Mouse (Mus musculus) midbrain, postnatal 0 days (tissue): ENCODE measurements around the gene Pla2g3. TPM values are rescaled to one million over a fixed set of nuclear protein-coding genes. Genes with fewer than 3 reads are reported as not detected.

Experiments used
- ATAC-seq: fragments of 200-750 bp; cut with Nextera tagmentation; 2 replicates; pipeline ENCODE4 v1.8.0; 2017; ENCODE audit warnings: moderate number of reproducible peaks, mild to moderate bottlenecking, moderate TSS enrichment, moderate library complexity; ENCODE audit not compliant: low FRiP score
- DNase-seq: peaks from one replicate; pipeline ENCODE4 v3.0.0-alpha.2; 2015; ENCODE audit warnings: low spot score
- H3K27ac ChIP-seq: fragments of 300-500 bp; sonication (generic); 2 replicates; pipeline ENCODE4 v1.5.1; 2014; ENCODE audit warnings: low read depth, mild to moderate bottlenecking, low read length, mixed read lengths
- H3K27me3 ChIP-seq: fragments of 300-500 bp; sonication (generic); 2 replicates; pipeline ENCODE4 v1.6.1; 2014; ENCODE audit warnings: low read length, control low read depth, mixed read lengths; ENCODE audit not compliant: insufficient read depth
- H3K36me3 ChIP-seq: fragments of 300-500 bp; sonication (generic); 2 replicates; pipeline ENCODE4 v1.6.1; 2014; ENCODE audit warnings: low read length, control low read depth, mixed read lengths; ENCODE audit not compliant: insufficient read depth
- H3K4me1 ChIP-seq: fragments of 300-500 bp; sonication (generic); 2 replicates; pipeline ENCODE4 v1.6.1; 2014; ENCODE audit warnings: mild to moderate bottlenecking, control low read depth, antibody characterized with exemption, low read length, mixed read lengths; ENCODE audit not compliant: insufficient read depth
- H3K4me2 ChIP-seq: fragments of 300-500 bp; sonication (generic); 2 replicates; pipeline ENCODE4 v1.6.1; 2014; ENCODE audit warnings: low read depth, mild to moderate bottlenecking, low read length, mixed read lengths; ENCODE audit not compliant: poor library complexity, severe bottlenecking
- H3K4me3 ChIP-seq: fragments of 300-500 bp; sonication (generic); 2 replicates; pipeline ENCODE4 v1.5.1; 2014; ENCODE audit warnings: low read depth, mild to moderate bottlenecking, low read length, moderate library complexity
- H3K9ac ChIP-seq: fragments of 300-500 bp; sonication (generic); replicated peaks from 2 replicates; pipeline ENCODE4 v1.6.1; 2014; ENCODE audit warnings: mild to moderate bottlenecking, low read length, moderate library complexity, mixed read lengths; ENCODE audit not compliant: poor library complexity, severe bottlenecking
- H3K9me3 ChIP-seq: fragments of 300-500 bp; sonication (generic); 2 replicates; pipeline ENCODE4 v1.6.1; 2016; ENCODE audit warnings: low read length, control low read depth
- CTCF ChIP-seq: IDR thresholded peaks from 2 replicates; pipeline ENCODE4 v1.5.1; 2016; ENCODE audit warnings: antibody characterized with exemption, mild to moderate bottlenecking
- WGBS: fragments of 180-500 bp; shearing (Covaris S2); extraction: QIAGEN DNeasy Blood & Tissue Kit; methylation state at CpG from one replicate; pipeline ENCODE4 v1.1.7; 2014; 5-methylcytosine and 5-hydroxymethylcytosine counted together
- polyA plus RNA-seq: library from polyadenylated mRNA; unstranded; fragments of >200 nt; fragmentation: Nextera tagmentation; extraction: Ambion mirVana; gene quantifications from 2 replicates; pipeline ENCODE4 v1.2.1, GENCODE M21; 2015
- total RNA-seq: library from RNA; depleted of rRNA; stranded (reverse); fragments of >200 nt; gene quantifications from 2 replicates; pipeline ENCODE4 v1.2.3, GENCODE M21; 2014

The Pla2g3 gene
- total and polyA plus RNA-seq, 2 experiments from 2014 or later = 15.4 to 33.1 TPM

- Histone ChIP-seq H3K4me2 (peak overlapping the region; percentile 95), H3K9ac (peak overlapping the region; percentile 57), H3K36me3 (no peaks in the 10 kb centered on the region), H3K4me1 (peaks cover 5% of the 10 kb centered on the region), H3K27ac (0 out of 2 replicates have a peak overlapping the region, but pooled peaks have one; percentile 2), H3K4me3 (peak overlapping the region; percentile 45), H3K27me3 (no peaks in the 10 kb centered on the region), H3K9me3 (no peaks in the 10 kb centered on the region)
- ATAC-seq (no peak), DNase-seq (no peak)
- 46% methylated on average over 5 of the region's 5 CpGs for WGBS
- no peak for TF ChIP-seq CTCF
These were observed 48.0 kb downstream of the Pla2g3 start for GRCm38 (mm10) chr11:3536082-3536481.

- H3K36me3 ChIP-seq = no peaks in the 10 kb centered on the region
- H3K4me1 ChIP-seq = peaks cover 5% of the 10 kb centered on the region
- no peak overlapping the region for H3K27ac ChIP-seq
- DNase-seq (no peak), ATAC-seq (no peak)
- H3K4me3 ChIP-seq = no peak overlapping the region
- no peaks in the 10 kb centered on the region for H3K9me3 ChIP-seq
- TF ChIP-seq CTCF = no peak
- WGBS = 96% methylated on average over 5 of the region's 5 CpGs
- H3K27me3 ChIP-seq = no peaks in the 10 kb centered on the region
- H3K4me2 ChIP-seq = no peak overlapping the region
- no peak overlapping the region for H3K9ac ChIP-seq
These were observed 48.8 kb downstream of the Pla2g3 start for GRCm38 (mm10) chr11:3536745-3537333.

GRCm38 (mm10) chr11:3537711-3538110, 49.6 kb downstream of the Pla2g3 start:
- 95% methylated on average over 3 of the region's 3 CpGs for WGBS
- Histone ChIP-seq H3K9me3 (no peaks in the 10 kb centered on the region), H3K4me1 (peaks cover 5% of the 10 kb centered on the region), H3K9ac (no peak overlapping the region), H3K27ac (no peak overlapping the region), H3K36me3 (no peaks in the 10 kb centered on the region), H3K27me3 (no peaks in the 10 kb centered on the region), H3K4me2 (peak overlapping the region; percentile 72; the same call in 1 of the 2 replicates), H3K4me3 (no peak overlapping the region)
- DNase-seq = no peak
- ATAC-seq = no peak
- TF ChIP-seq CTCF = peak; percentile 6; the same call in 1 of the 2 replicates

DNA sequence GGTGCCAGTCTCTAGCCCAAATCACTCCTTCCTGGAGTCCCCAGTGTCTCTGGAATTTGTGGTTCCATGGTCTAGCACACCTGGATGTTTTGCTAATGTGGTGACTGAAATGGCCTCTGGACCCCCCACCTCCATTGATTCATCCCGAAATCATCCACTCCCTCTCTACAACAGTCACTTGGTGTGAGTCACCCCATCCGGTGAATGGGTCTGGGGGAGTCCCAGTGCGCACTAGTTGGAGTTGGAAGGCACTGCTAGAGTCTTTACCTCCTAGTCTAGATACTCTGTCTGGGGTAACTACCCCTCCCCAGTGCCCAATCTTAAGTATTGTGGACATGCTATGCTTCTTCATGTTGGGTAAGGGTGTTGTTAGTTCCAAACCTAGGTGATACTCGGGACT, 50.3 kb downstream of the Pla2g3 start:
- TF ChIP-seq CTCF = no peak
- no peaks in the 10 kb centered on the region for H3K36me3 ChIP-seq
- H3K4me2 ChIP-seq = peak overlapping the region; percentile 72
- no peaks in the 10 kb centered on the region for H3K27me3 ChIP-seq
- H3K4me1 ChIP-seq = peaks cover 5% of the 10 kb centered on the region
- H3K4me3 ChIP-seq = peak overlapping the region; percentile 46; the same call in 1 of the 2 replicates
- DNase-seq = no peak
- H3K9me3 ChIP-seq = no peaks in the 10 kb centered on the region
- no peak overlapping the region for H3K27ac ChIP-seq
- WGBS = 62% methylated on average over 4 of the region's 4 CpGs
- H3K9ac ChIP-seq = no peak overlapping the region
- no peak for ATAC-seq

DNA sequence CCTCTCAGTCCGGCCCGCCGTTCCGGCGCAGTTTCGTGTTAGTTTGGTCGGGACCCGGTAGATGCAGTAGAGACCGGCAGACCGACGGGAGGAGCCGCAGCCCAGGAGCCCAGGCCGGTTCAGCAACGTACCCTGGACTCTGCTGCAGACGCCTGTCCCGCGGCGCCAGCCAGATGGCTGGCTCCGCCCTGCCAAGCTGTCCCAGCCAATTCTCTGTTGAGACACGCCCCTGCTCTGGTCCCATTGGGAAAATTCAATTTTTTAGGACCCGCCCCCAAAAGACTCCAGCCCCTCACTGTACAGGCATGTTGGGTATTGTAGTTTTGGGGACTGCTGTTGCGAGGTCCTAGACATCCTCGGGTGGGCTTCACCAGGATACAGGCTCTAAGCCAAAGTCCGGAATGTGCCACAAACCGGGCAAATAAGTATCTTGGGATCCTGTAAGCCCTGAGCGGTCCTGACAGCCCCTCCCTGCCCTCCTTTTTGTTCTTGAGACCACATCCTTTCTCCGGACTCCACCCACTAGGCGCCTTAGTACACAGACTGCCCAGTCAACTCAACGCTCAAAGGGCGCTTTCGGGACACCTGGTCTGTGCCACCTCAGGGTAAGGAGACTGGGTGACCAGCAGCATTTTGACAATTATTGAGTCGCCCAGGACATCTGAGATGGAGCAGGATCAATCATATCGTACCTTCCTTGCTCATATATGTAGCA, 51.2 kb downstream of the Pla2g3 start:
- DNase-seq (peak; percentile 95), ATAC-seq (peak; percentile 89)
- Histone ChIP-seq H3K4me1 (peaks cover 5% of the 10 kb centered on the region), H3K27ac (no peak overlapping the region), H3K9ac (peak overlapping the region; percentile 25; the same call in 1 of the 2 replicates), H3K36me3 (no peaks in the 10 kb centered on the region), H3K27me3 (no peaks in the 10 kb centered on the region), H3K4me2 (peak overlapping the region; percentile 72), H3K4me3 (peak overlapping the region; percentile 46), H3K9me3 (no peaks in the 10 kb centered on the region)
- WGBS = 4% methylated on average over 33 of the region's 33 CpGs
- no peak for TF ChIP-seq CTCF

DNA sequence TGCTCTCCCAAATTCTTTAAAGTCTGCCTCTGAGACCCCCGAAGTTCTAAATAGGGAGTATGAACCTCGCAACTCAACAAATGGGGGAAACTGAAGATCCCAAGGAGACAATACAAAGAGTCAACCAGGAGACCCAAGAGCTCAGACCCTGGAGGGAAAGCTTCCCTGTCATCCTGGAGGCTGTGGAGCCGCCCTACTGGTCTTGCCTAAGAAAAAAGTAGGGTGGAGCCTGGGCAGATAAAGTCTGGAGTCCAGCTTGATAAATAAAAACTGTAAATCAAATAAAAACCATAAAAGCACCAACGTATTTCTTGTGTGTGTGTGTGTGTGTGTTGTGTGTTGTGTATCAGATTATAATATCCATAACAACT, 51.7 kb downstream of the Pla2g3 start:
- 83% methylated on average over 4 of the region's 4 CpGs for WGBS
- Histone ChIP-seq H3K27me3 (no peaks in the 10 kb centered on the region), H3K36me3 (no peaks in the 10 kb centered on the region), H3K4me2 (peak overlapping the region; percentile 72), H3K4me3 (peak overlapping the region; percentile 46), H3K9me3 (no peaks in the 10 kb centered on the region), H3K4me1 (peaks cover 5% of the 10 kb centered on the region), H3K9ac (no peak overlapping the region), H3K27ac (no peak overlapping the region)
- ATAC-seq = no peak
- TF ChIP-seq CTCF = peak; percentile 29; the same call in 1 of the 2 replicates
- no peak for DNase-seq
